Mouse (Mus musculus): ENCODE data around the gene Rnf113a1.

DNA sequence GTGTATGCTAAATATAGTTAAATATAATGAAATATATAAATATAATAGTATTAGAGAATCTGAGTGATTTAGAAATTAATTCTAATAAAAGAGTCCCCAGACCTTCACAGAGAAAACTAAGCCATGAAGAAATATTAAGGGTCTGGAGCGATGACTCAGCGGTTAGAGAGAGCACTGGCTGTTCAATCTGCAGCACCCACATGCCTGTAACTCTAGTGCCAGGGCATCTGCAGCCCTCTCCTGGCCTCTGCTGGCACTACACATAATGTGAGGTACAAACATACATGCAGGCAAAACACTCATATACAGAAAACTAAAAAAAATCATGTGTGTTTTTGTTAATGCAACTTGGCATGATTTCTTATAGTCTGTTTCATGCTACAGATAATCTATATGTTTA lies 46.1 kb upstream of the Rnf113a1 start:
- TF ChIP-seq MAFK (IDR thresholded peaks at IDR 0.05; ENCODE audit: insufficient read depth, low read depth, low read length) = peak; percentile 73
- no peak for TF ChIP-seq ZC3H11A (IDR thresholded peaks at IDR 0.05; ENCODE audit: borderline replicate concordance, low read depth, low read length)
- no peak for TF ChIP-seq HCFC1 (IDR thresholded peaks at IDR 0.05; ENCODE audit: borderline replicate concordance, insufficient read depth, low read length)
- TF ChIP-seq ZNF384 (IDR thresholded peaks at IDR 0.05; ENCODE audit: low read depth, low read length) = no peak

All from ES-E14 (cell line).